Mouse (Mus musculus): Measurements from ENCODE around the gene Gm9507. TPM values are rescaled to one million over a fixed set of nuclear protein-coding genes. Genes with fewer than 3 reads are reported as not detected.

Gene Gm9507
- polyA plus RNA-seq (2012; fragmentation: generic; extraction: Trizol): not detected
- long read RNA-seq, experiment 1: 0 reads
- long read RNA-seq, experiment 2: 0 reads

- peaks cover 7% of the 10 kb centered on the region for H3K27me3 ChIP-seq (ENCODE audit: control insufficient read depth, insufficient read depth, insufficient read length)
- H3K4me3 ChIP-seq (ENCODE audit: insufficient read depth, poor library complexity, severe bottlenecking): no peak within 1 kb of the TSS
- H3ac ChIP-seq (ENCODE audit: control insufficient read depth, insufficient read length, low read depth): no peak within 1 kb of the TSS
- no peaks in the 10 kb centered on the region for H3K36me3 ChIP-seq (ENCODE audit: control insufficient read depth, insufficient read depth)
- H3K79me2 ChIP-seq (ENCODE audit: control insufficient read depth, insufficient read depth): no peaks in the 10 kb centered on the region
- H3K79me3 ChIP-seq (ENCODE audit: low read depth): no peaks in the 10 kb centered on the region
- TF ChIP-seq MAX (IDR thresholded peaks at IDR 0.05): no peak
- no peak for TF ChIP-seq CEBPB (IDR thresholded peaks at IDR 0.05; ENCODE audit: low read depth)
- no peak for TF ChIP-seq CTCF (IDR thresholded peaks at IDR 0.05; ENCODE audit: control insufficient read depth, insufficient read depth, insufficient read length)
- TF ChIP-seq FOSL1 (IDR thresholded peaks at IDR 0.05; ENCODE audit: insufficient read depth, low read length, poor library complexity, severe bottlenecking): no peak
- no peak for TF ChIP-seq MYOG (IDR thresholded peaks at IDR 0.05; ENCODE audit: control insufficient read depth, extremely low read depth, insufficient read length)
- no peak for TF ChIP-seq MYOD1 (IDR thresholded peaks at IDR 0.05; ENCODE audit: control insufficient read depth, insufficient read length, low read depth)
- no peak for TF ChIP-seq USF1 (IDR thresholded peaks at IDR 0.05; ENCODE audit: low read depth)
These were observed at the start of gene Gm9507 for GRCm38 (mm10) chr10:77811743-77812142. Gene Gm9507, minus strand, starts transcription at chr10:77811843.

GRCm38 (mm10) chr10:77852559-77852958, 40.9 kb upstream of the Gm9507 start, which contains the start of gene Gm10318:
Gene Gm10318, plus strand, starts transcription at chr10:77852859.
- no peak within 1 kb of the TSS for H3K4me3 ChIP-seq (ENCODE audit: insufficient read depth, poor library complexity, severe bottlenecking)
- peaks cover 33% of the 10 kb centered on the region for H3K27me3 ChIP-seq (ENCODE audit: control insufficient read depth, insufficient read depth, insufficient read length)
- H3ac ChIP-seq (ENCODE audit: control insufficient read depth, insufficient read length, low read depth): no peak within 1 kb of the TSS
- no peaks in the 10 kb centered on the region for H3K79me2 ChIP-seq (ENCODE audit: control insufficient read depth, insufficient read depth)
- H3K36me3 ChIP-seq (ENCODE audit: control insufficient read depth, insufficient read depth): no peaks in the 10 kb centered on the region
- H3K79me3 ChIP-seq (ENCODE audit: low read depth): no peaks in the 10 kb centered on the region
- TF ChIP-seq USF1 (IDR thresholded peaks at IDR 0.05; ENCODE audit: low read depth): no peak
- no peak for TF ChIP-seq CTCF (IDR thresholded peaks at IDR 0.05; ENCODE audit: control insufficient read depth, insufficient read depth, insufficient read length)
- TF ChIP-seq MAX (IDR thresholded peaks at IDR 0.05): no peak
- TF ChIP-seq MYOG (IDR thresholded peaks at IDR 0.05; ENCODE audit: control insufficient read depth, extremely low read depth, insufficient read length): no peak
- TF ChIP-seq MYOD1 (IDR thresholded peaks at IDR 0.05; ENCODE audit: control insufficient read depth, insufficient read length, low read depth): no peak
- no peak for TF ChIP-seq CEBPB (IDR thresholded peaks at IDR 0.05; ENCODE audit: low read depth)

DNA sequence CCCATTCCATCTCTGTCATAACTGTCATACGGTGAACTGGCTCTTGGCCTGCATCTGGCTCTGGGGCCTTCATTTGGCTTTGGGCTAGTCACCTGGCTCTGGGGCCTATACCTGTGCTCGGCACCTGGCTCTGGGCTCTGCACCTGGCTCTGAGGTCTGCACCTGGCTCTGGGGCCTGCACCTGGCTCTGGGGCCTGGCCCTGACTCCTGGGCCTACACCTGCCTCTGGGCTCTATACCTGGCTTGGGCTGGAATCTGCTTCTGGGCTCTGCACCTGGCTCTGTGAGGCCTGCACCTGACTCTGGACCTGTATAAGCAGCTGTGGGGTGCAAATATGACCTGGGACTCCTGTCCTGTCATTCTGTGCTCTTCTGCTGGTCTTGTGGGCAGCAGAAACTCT, 35.9 kb upstream of the Gm9507 start:
- H3K4me3 ChIP-seq (ENCODE audit: insufficient read depth, poor library complexity, severe bottlenecking): no peak overlapping the region
- no peaks in the 10 kb centered on the region for H3K79me2 ChIP-seq (ENCODE audit: control insufficient read depth, insufficient read depth)
- TF ChIP-seq CEBPB (IDR thresholded peaks at IDR 0.05; ENCODE audit: low read depth) (no peak), CTCF (IDR thresholded peaks at IDR 0.05; ENCODE audit: control insufficient read depth, insufficient read depth, insufficient read length) (no peak), USF1 (IDR thresholded peaks at IDR 0.05; ENCODE audit: low read depth) (no peak), FOSL1 (IDR thresholded peaks at IDR 0.05; ENCODE audit: insufficient read depth, low read length, poor library complexity, severe bottlenecking) (no peak), MYOD1 (IDR thresholded peaks at IDR 0.05; ENCODE audit: control insufficient read depth, insufficient read length, low read depth) (no peak), MAX (IDR thresholded peaks at IDR 0.05) (no peak), MYOG (IDR thresholded peaks at IDR 0.05; ENCODE audit: control insufficient read depth, extremely low read depth, insufficient read length) (no peak)
- no peak overlapping the region for H3ac ChIP-seq (ENCODE audit: control insufficient read depth, insufficient read length, low read depth)
- no peaks in the 10 kb centered on the region for H3K36me3 ChIP-seq (ENCODE audit: control insufficient read depth, insufficient read depth)
- H3K27me3 ChIP-seq (ENCODE audit: control insufficient read depth, insufficient read depth, insufficient read length): peaks cover 15% of the 10 kb centered on the region
- no peaks in the 10 kb centered on the region for H3K79me3 ChIP-seq (ENCODE audit: low read depth)

DNA sequence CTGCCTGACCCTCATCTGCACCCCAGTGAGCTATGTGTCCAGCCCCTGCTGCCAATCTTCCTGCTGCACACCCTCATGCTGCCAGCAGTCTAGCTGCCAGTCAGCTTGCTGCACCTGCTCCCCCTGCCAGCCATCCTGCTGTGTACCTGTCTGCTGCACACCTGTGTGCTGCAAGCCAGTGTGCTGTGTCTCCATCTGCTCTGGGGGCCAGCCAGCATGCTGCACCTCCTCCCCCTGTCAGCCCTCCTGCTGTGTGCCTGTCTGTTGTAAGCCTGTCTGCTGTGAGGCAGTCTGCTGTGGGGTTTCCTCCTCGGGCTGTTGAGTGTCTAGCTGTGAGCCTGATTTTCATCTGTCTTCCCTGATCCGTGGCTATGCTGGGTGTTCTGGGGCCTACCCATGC, 35.3 kb upstream of the Gm9507 start:
- no peaks in the 10 kb centered on the region for H3K36me3 ChIP-seq (ENCODE audit: control insufficient read depth, insufficient read depth)
- peaks cover 9% of the 10 kb centered on the region for H3K27me3 ChIP-seq (ENCODE audit: control insufficient read depth, insufficient read depth, insufficient read length)
- H3K79me3 ChIP-seq (ENCODE audit: low read depth): no peaks in the 10 kb centered on the region
- no peak overlapping the region for H3K4me3 ChIP-seq (ENCODE audit: insufficient read depth, poor library complexity, severe bottlenecking)
- H3K79me2 ChIP-seq (ENCODE audit: control insufficient read depth, insufficient read depth): no peaks in the 10 kb centered on the region
- H3ac ChIP-seq (ENCODE audit: control insufficient read depth, insufficient read length, low read depth): no peak overlapping the region
- TF ChIP-seq CTCF (IDR thresholded peaks at IDR 0.05; ENCODE audit: control insufficient read depth, insufficient read depth, insufficient read length): no peak
- no peak for TF ChIP-seq CEBPB (IDR thresholded peaks at IDR 0.05; ENCODE audit: low read depth)

GRCm38 (mm10) chr10:77846503-77846902, 34.9 kb upstream of the Gm9507 start, which contains the start of gene Gm36176:
Gene Gm36176, plus strand, starts transcription at chr10:77846803.
- Histone ChIP-seq H3K4me3 (ENCODE audit: insufficient read depth, poor library complexity, severe bottlenecking) (no peak within 1 kb of the TSS), H3K79me2 (ENCODE audit: control insufficient read depth, insufficient read depth) (no peaks in the 10 kb centered on the region), H3K36me3 (ENCODE audit: control insufficient read depth, insufficient read depth) (no peaks in the 10 kb centered on the region), H3K27me3 (ENCODE audit: control insufficient read depth, insufficient read depth, insufficient read length) (peaks cover 7% of the 10 kb centered on the region), H3K79me3 (ENCODE audit: low read depth) (no peaks in the 10 kb centered on the region), H3ac (ENCODE audit: control insufficient read depth, insufficient read length, low read depth) (no peak within 1 kb of the TSS)
- no peak for TF ChIP-seq MYOG (IDR thresholded peaks at IDR 0.05; ENCODE audit: control insufficient read depth, extremely low read depth, insufficient read length)
- TF ChIP-seq FOSL1 (IDR thresholded peaks at IDR 0.05; ENCODE audit: insufficient read depth, low read length, poor library complexity, severe bottlenecking): no peak
- no peak for TF ChIP-seq CEBPB (IDR thresholded peaks at IDR 0.05; ENCODE audit: low read depth)
- TF ChIP-seq MYOD1 (IDR thresholded peaks at IDR 0.05; ENCODE audit: control insufficient read depth, insufficient read length, low read depth): no peak
- TF ChIP-seq USF1 (IDR thresholded peaks at IDR 0.05; ENCODE audit: low read depth): no peak
- TF ChIP-seq MAX (IDR thresholded peaks at IDR 0.05): no peak
- no peak for TF ChIP-seq CTCF (IDR thresholded peaks at IDR 0.05; ENCODE audit: control insufficient read depth, insufficient read depth, insufficient read length)

- no peaks in the 10 kb centered on the region for H3K36me3 ChIP-seq (ENCODE audit: control insufficient read depth, insufficient read depth)
- no peak overlapping the region for H3ac ChIP-seq (ENCODE audit: control insufficient read depth, insufficient read length, low read depth)
- TF ChIP-seq USF1 (IDR thresholded peaks at IDR 0.05; ENCODE audit: low read depth) (no peak), MYOG (IDR thresholded peaks at IDR 0.05; ENCODE audit: control insufficient read depth, extremely low read depth, insufficient read length) (no peak), MYOD1 (IDR thresholded peaks at IDR 0.05; ENCODE audit: control insufficient read depth, insufficient read length, low read depth) (no peak), CTCF (IDR thresholded peaks at IDR 0.05; ENCODE audit: control insufficient read depth, insufficient read depth, insufficient read length) (no peak), FOSL1 (IDR thresholded peaks at IDR 0.05; ENCODE audit: insufficient read depth, low read length, poor library complexity, severe bottlenecking) (no peak), MAX (IDR thresholded peaks at IDR 0.05) (no peak), CEBPB (IDR thresholded peaks at IDR 0.05; ENCODE audit: low read depth) (no peak)
- H3K79me2 ChIP-seq (ENCODE audit: control insufficient read depth, insufficient read depth): no peaks in the 10 kb centered on the region
- H3K4me3 ChIP-seq (ENCODE audit: insufficient read depth, poor library complexity, severe bottlenecking): no peak overlapping the region
- peaks cover 6% of the 10 kb centered on the region for H3K27me3 ChIP-seq (ENCODE audit: control insufficient read depth, insufficient read depth, insufficient read length)
- H3K79me3 ChIP-seq (ENCODE audit: low read depth): no peaks in the 10 kb centered on the region
These were observed 27.4 kb upstream of the Gm9507 start for GRCm38 (mm10) chr10:77839006-77839405.

All from C2C12 (cell line).